Mouse (Mus musculus) heart, postnatal 0 days (tissue): ENCODE measurements at regions not wholly inside any gene's neighbourhood (a gene's known extent, or its start where the extent isn't known, plus 50 kb on each side); places are given as distances from the start of the nearest gene placed in this dataset.

Experiments
- CTCF ChIP-seq: IDR thresholded peaks from 2 replicates; pipeline ENCODE4 v1.5.1; 2016; ENCODE audit warnings: antibody characterized with exemption, control low read depth, low read depth
- EP300 ChIP-seq: IDR thresholded peaks from 2 replicates; pipeline ENCODE4 v1.6.1; 2016; ENCODE audit warnings: antibody characterized with exemption, low read depth

- TF ChIP-seq CTCF (peak; percentile 25), EP300 (no peak)
Measured at GRCm38 (mm10) chr15:62528975-62529374, 1316.0 kb downstream of the Gsdmc2 start.
